Mouse (Mus musculus) hematopoietic stem cell, adult 5-6 weeks (primary cell): Measurements from ENCODE around the gene Nanog. TPM values are rescaled to one million over a fixed set of nuclear protein-coding genes. Genes with fewer than 3 reads are reported as not detected.

Experiments used
- ATAC-seq, 2 experiments: fragments of 125-278 bp in 1 of 2; replicated peaks in 1 of 2; 2 replicates each; pipeline ENCODE4 v1.8.0; 2016 to 2017; ENCODE audit warnings: inconsistent platforms in 2 of 2, mild to moderate bottlenecking in 2 of 2, moderate number of reproducible peaks in 2 of 2, low read depth in 1 of 2, moderate TSS enrichment in 1 of 2; ENCODE audit not compliant: low FRiP score in 2 of 2, poor library complexity in 2 of 2, severe bottlenecking in 2 of 2, insufficient read depth in 1 of 2, low TSS enrichment in 1 of 2
- total RNA-seq: library from RNA; stranded (forward); fragments of 172-1452, 232-1000 nt; gene quantifications from 2 replicates; pipeline ENCODE4 v1.2.3, GENCODE M21; 2017

The Nanog gene
- total RNA-seq, 1 experiment from 2014 or later = not detected

DNA sequence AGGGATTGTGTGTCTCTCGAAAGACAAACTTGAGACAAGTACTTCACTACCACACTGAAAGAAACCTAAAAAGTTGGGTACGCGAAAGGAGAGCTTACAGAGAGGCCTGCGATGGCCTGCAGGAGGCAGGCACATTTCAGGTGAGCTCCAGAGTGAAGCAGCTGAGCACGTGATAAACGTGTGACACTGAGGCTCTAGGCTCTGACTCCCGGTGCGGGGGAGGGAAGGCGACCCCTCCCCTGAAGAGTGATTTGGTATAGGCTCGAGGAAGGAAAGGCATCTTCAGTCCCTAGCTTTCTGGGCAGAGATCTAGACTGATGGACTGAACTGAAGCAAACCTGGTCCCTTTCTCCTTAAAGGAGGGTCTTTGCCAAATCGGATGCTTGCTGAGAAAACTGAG lies 36.1 kb downstream of the Nanog start:
- ATAC-seq = no peak

DNA sequence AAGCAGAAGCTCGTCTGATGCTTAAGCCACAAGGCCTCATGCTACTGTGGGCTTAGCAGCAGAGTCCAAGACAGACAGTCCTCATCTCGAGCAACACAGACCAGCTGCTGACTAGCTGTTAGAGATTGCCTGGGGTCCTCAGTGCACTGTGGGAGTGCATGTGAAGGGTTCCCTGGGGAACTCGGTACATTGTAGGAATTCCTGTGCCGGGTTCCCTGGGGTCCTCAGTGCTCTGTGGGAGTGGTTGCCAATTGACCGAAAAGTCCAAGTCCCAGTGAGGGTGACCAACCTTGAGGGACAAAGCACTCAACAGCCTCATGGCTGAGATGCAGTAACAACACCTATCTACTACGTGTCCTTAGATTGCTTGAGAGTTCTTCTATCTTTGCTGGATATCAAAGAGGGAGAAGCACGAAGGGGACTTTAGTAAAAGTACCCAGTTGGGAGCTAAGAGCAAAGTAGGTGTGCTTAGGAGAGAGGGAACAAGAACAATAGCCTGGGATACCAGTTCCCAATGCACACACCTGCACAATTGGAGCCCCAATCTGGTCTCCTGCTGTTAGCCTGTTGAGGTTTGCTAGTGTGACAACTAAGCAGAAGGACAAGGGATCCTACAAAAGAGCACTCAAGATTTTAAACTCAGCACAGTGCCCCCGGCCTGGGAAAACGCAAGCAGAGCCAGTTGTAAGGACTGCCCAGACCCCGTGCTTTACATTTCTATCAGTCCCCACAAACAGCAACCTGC lies 37.4 kb downstream of the Nanog start:
- ATAC-seq = no peak

DNA sequence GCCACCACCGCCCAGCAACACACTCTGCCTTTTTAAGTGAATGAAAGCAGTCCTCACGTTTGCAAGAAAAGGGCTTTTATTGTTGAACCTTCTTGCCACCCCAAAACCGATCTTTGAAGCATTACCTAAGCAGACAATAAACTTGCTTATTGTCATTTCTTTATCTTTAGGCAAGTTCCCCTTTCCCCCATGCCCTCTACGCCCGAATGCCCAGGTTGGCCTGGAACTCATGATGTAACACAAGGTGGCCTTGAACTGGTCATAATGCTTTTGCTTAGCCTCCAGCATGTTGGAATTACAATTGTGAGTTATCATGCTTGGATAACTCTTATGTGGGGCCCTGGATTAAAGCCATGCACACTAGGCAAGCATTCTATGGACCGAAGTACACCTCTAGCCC lies 43.3 kb downstream of the Nanog start:
- ATAC-seq = no peak

DNA sequence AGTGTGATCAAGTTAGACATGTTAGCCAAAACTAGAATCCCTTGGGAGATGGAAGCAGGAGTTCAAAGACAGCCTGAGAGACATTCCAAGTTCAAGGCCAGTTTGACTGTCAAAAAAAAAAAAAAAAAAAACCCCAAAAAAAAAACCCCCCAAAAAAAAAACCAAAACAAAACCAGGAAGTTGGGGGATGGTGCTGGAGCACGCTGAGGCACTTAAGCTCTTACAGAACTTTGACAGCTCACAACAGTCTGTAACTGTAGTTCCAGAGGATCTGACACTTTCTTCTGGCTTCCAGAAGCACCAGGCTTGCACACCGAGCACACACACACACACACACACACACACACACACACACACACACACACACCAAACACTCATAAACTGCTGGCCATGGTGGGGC lies 48.6 kb downstream of the Nanog start:
- peak; percentile 10 to 38; a peak in 3 of 4 replicates for ATAC-seq

DNA sequence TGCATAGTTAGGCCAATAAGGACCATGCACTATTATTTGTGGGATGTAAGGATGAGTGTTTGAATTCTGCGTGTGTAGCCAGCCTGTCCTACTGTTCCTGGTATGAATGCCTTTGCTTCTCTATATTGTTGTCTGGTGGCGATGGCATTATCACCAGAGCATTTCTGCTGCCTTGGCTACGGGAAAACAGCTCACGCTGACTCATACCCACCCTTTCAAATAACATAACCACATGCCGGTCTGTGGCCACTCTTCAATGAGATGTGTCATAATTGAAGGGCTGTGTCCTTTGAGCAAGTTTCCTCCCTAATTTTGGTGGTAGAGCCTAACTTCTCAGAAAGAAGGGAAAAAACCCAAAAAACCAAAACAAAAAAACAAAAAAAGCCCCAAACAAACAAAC lies 51.4 kb downstream of the Nanog start:
- peak; percentile 90 to 93 for ATAC-seq

DNA sequence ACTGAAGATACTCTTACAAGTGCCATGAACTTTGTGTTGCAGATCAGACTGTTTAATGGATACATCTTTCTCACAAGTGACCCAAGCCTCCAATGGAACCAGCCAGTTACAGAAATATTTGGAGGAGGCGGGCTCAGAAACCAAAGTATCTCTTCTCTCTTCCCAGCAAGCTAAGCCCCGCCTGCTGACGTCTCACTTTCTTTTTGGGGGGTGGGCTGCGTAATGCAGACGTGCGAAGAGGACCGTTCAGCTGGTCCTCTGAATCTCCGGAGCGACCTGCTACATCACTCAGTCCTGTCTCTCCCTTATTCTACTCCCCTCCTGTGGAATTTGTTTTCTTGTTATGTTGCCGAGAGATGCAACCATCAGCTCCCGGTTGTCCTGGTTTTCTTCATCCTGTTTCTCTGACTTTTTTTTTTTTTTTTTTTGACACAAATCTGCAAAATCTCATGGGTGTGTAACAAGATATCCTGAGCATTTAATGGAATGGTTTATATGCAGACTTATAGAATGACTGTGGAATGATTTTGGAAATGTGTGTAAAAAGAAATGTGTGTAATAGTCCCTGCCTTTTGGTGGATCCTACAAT lies 53.8 kb downstream of the Nanog start:
- ATAC-seq = 0 out of 4 replicates have a peak, but pooled peaks of 1 of the 2 experiments have one; percentile 10

DNA sequence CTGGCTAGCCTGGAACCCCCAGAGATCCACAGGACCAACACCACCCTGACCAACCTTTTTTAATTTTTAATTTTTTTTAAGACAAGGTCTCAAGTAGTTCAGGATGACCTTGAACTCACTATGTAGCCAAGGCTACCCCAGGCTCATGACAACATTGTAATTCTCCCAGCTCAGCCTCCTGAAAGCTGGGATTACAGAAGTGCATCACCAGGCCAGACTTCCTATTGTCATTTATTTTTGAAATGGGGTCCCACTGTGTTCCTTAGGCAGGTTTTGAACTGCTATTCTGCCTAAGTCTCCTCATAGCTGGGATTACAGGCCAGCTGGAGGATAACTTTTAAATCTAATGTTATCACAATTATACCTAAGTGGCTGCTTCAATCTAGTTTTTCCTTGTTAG lies 54.6 kb downstream of the Nanog start:
- no peak for ATAC-seq

DNA sequence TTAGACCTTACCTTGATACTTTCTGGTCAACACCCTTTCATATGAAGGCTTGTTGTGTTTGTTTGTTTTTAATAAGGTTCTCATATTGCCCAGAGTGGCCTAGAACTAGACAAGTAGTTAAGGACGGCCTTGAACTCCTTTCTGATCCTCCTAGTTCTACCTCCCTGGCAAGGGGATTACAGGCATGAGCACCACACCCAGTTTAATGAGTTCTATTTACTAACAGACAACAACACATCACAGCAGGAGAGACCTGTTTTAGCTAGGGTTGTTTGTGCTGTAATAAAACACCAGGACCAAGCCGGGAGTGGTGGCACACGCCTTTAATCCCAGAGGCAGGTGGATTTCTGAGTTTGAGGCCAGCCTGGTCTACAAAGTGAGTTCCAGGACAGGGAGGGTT lies 55.2 kb downstream of the Nanog start:
- ATAC-seq = no peak

DNA sequence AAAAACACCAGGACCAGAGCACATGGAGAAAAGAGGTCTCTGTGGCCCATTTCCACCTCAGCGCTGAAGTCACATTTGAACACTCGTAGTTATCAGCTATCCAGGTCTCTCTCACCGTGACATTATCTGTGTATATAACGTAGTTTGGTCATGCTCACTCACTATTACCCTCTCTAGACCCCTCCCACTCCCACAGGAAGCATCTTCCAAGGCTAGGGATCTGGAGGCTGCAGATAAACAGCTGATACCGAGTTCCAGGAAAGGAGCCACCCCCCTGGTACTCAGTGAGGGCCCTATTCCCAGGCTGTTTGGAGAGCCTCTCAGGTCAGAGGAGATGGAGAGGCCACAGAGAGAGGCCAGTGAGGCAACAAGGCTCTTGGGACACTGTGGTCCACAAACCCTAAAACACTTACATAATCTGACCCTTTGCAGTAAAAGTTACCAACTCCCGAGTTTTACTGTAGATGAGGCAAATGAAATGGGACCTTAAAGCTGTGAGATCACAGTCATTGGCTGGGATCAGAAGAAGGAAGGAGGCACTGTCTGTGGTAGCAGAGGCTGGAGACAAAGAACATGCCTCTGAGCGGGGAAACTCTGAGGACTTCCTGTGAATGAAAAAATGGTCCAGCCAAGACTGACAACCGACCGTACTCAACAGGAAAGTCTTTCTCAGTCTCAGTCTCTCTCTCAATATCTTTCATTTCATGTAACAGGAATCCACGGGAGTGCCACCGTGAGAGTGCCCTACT lies 55.8 kb downstream of the Nanog start:
- ATAC-seq = peak in 1 of 2 experiments; percentile 21; a peak in 1 of 4 replicates

DNA sequence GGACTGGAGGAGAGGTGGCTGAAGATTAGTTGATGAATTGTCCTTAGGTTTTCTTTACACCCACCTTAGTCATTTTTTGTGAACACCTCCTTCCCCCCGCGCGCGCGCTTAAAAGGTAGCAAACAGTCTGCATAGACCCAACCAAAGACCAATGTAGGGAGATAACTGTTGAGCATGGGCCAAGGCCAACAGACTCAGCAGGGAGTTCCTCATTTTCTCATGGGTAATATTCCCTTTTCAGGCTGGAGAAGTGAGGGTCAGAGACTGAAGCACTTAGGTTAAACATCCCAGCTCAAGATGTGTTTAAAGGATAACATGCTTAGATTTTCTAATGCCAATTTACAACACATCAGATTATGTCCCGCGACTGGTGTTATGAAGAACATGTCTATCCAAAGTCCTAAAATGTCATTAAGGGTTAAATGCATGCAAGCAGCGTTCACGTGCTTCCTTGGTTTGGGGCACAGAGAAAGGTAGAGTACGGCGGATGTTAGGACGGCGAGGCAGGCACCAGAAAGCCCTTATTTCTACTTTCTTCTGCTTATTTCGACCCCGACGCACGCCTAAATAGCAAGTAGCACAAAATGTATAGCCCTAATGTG lies 56.7 kb downstream of the Nanog start:
- peak; percentile 34 to 58 for ATAC-seq

Other genes starting within 250 kb of the Nanog start
- not detected in 2 replicates for gene Rimklb, start 208.7 kb upstream of the Nanog start, total RNA-seq
- not detected in 2 replicates for gene Mfap5, start 201.6 kb upstream of the Nanog start, total RNA-seq
- not detected in 2 replicates for gene Aicda, start 153.7 kb upstream of the Nanog start, total RNA-seq
- 12.1 and 17.4 TPM in 2 replicates for gene Apobec1, start 105.0 kb upstream of the Nanog start, total RNA-seq
- 2.2 and 5.4 TPM in 2 replicates for gene Gdf3, start 97.4 kb upstream of the Nanog start, total RNA-seq
- gene Dppa3, start 81.1 kb upstream of the Nanog start, total RNA-seq = not detected in 2 replicates
- gene Slc2a3, start 94.2 kb downstream of the Nanog start, total RNA-seq = 64.6 and 82.1 TPM in 2 replicates
- 8.9 and 9.7 TPM in 2 replicates for gene Foxj2, start 112.4 kb downstream of the Nanog start, total RNA-seq
- gene C3ar1, start 148.7 kb downstream of the Nanog start, total RNA-seq = 0.19 and 0.55 TPM in 2 replicates
- gene Necap1, start 167.0 kb downstream of the Nanog start, total RNA-seq = 16.7 and 21.1 TPM in 2 replicates
- gene Clec4a1, start 214.4 kb downstream of the Nanog start, total RNA-seq = 0.50 and 3.9 TPM in 2 replicates
- 3.7 and 6.4 TPM in 2 replicates for gene Clec4a3, start 245.0 kb downstream of the Nanog start, total RNA-seq